Mouse (Mus musculus) cortical plate, adult 2 months (tissue): ENCODE measurements around the gene Wdr27.

Experiments used
- CTCF ChIP-seq: fragments of 200-500 bp; IDR thresholded peaks from 2 replicates; pipeline ENCODE4 v1.5.1; 2011; ENCODE audit warnings: mild to moderate bottlenecking, control low read depth, low read length; ENCODE audit not compliant: insufficient read depth; ENCODE audit errors: extremely low read depth
- POLR2A ChIP-seq: fragments of 200-500 bp; IDR thresholded peaks from 2 replicates; pipeline ENCODE4 v1.6.1; 2011; ENCODE audit warnings: mild to moderate bottlenecking, low read length, control low read depth; ENCODE audit not compliant: insufficient read depth; ENCODE audit errors: extremely low read depth

DNA sequence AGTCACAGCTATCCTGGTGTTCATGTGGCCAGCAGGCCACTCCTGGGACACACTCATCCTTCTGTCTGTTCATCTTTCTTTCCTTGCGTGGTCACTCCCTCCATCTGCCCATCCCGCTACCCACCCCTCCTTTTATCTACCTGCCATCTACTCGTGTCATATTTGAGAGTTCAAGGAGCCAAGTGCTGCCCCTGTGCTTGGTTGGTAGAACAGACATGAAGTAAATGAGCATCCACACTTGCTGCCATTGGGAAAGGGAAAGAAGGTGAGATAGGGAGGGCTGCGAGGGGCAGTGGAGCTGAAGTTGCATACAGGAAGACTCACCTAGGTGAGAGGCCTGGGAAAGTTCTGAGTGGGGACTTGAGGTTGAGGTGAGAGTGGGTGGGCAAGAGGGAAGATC is 28.6 kb downstream of the Wdr27 start:
- TF ChIP-seq CTCF, result no peak
- TF ChIP-seq POLR2A, result no peak
